Mouse (Mus musculus): ENCODE results near the gene Sufu.

Sufu gene

DNA sequence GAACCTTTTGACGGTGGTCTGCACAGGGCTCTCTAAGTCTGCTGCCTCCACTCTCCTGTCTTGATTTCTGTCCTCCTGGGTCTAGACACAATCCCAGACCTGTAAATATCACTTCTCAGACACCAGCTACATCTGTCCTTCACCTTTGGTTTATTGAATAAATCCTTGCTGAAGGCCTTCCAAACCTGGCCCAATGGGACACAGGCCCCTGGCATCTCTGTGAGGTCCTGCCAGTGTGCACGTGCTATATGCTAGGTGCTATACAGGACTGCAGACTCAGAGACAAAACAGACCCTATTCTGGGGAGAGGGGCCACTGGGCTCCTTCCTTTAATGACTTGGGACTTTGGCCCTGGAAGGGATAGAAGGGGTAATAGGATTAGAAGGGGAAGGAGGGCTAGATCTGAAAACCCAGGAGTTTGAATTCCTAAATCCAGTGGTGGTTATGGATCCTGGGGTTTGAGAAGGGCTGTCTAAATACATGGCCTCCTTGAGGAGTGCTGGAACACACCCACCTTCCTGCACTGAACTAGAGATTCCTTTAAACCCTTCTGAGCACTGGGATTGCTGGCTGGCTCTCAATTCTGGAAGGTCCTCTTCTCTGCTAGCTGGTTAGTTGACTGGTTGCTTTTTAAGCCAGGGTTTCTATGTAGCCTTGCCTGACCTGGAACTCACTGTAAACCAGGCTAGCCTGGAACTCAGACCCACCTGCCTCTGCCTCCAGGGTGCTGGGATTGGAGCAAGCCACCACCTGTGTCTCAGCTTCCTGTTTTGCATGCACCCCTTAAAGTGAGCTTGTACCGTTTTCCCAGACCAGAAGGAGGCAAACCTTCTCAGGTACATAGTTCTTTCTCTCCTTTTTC is 120.2 kb downstream of the Sufu start:
- no peak for DNase-seq (ENCODE audit: low read depth, low spot score)

DNA sequence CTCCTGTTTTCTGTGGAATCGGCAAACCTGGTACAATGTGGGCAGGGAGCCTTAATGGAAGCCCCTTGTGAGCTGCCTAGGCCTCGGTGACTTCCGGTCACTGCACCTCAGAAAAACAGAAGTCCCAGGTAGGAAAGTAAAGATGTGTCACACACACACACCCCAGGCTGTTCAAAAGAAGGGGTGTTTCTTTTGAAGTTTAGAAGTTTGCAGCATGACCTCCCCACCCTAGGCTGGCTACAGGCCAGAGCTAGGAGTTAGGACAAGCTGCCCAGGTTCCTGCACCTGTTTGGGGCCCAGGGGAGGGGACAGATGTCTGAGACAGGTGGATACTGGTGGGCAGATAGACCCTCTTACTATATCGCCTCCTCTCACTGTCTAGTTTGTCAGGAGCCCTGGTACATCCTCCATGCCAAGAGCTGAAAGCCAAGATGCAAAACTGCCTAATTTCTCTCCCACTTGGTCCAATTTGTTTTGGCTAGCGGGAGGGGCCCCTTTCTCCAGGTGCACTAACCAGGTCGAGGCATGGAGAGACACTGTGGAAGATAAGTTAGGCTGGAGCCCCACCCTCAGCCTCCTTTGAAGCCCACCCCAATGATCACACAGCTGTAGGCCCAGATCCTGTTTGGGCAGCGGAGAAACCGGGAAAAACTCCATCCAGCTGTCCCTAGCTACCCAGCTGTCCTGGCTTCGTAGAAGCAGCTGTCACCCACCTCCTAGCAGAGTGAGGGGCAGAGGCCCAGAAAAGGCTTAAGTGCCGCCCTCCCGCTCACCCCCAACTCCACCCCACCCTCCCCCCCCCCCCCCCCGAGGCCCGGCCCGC is 121.0 kb downstream of the Sufu start:
- no peak for DNase-seq (ENCODE audit: low read depth, low spot score)

DNA sequence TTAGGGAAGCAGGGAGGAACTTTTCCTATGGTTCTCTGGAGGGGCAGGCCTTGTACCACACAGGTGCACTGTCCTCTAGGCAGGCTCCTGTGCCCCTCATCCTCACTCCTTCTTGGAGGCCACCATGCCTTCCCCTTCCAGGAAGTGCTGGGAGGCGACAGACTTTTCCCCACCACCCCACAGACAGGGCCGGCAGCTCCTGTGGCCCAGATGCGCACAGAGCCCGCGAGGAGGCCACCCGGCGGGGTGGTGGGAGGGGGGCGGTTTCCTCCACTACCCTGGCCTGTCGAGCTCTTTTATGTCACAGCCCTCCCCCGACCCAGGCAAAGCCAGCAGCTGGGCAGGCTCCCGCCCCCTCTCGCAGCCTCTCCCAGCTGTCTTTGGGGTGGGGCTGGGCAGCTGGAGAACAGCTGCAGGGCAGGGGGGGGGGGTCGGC is 121.7 kb downstream of the Sufu start:
- no peak for DNase-seq (ENCODE audit: low read depth, low spot score)

DNA sequence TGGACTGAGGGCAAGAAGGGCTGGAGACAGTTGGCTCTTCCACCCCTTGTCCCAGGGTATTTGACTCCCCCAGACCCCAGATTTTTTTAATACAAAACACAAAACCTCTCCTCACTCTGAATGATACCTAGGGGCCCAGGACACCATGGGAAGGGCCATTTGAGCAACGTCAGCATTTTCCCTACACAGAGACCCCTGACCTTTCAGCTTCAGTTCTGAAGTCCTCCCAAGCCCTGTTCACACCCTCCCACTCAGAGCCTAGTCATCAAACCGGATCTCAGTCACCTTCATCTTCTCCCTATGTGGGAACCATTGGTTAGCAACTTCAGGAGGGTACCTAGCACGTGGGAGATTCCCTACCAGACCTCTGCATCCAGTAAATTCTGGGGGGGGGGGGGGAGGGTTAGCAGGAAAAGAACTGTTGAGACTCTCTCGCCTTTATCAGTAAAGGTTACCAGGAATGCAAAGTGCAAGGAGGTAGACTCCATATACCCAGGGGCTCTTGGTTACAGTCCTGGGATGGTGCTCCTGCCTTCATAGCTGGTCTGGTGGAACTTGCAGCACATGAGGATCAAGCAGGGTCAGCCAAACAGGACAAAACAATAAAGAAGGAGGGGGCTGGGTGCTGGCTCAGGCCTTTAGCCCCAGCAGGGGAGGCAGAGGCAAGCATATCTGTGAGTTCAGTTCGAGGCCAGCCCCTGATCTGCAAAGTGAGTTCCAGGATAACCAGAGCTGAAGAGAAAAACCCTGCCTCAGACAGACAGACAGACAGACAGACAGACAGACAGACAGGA is 122.3 kb downstream of the Sufu start:
- no peak for DNase-seq (ENCODE audit: low read depth, low spot score)

DNA sequence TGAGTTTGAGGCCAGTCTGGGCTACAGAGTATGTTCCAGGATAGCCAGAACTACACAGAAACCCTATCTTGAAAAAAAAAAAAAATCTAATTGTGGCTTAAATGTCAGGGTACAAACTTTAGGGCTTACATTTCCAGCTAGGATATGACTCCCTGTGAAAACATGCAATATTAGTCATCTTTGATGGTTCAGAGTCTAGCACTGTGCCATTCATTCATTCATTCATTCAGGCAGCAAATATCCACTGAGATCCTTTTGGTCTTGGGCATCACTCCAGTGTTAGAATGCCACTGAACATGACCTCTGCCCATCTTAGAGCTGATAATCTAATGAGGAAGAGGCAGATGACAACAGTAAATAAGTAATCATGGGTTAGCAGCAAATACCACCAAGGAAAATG is 125.0 kb downstream of the Sufu start:
- DNase-seq (ENCODE audit: low read depth, low spot score) = no peak

DNA sequence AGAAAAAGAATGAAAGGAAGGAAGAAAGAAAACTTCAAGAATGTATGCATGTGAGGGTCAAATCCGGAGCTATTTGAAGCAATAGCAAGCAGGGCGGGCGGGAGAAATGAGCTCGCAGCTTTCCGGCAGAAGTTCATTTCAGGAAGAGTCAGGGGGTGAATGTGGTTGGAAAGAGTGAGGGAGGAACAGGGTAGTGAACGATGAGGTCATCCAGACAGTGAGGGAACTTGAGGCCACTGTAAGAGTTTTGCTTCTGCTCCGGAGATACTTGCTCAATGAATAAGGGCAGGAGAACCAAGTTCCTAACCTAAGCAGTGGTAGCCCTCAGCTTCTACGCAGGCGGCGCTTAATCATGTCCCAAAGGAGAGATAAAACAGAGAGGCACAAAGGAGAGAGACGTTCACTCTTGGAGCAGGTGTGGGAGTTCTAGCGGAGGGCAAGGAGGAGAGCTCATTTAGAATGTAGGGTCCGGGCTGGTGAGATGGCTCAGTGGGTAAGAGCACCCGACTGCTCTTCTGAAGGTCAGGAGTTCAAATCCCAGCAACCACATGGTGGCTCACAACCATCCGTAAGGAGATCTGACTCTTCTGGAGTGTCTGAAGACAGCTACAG is 125.8 kb downstream of the Sufu start:
- no peak for DNase-seq (ENCODE audit: low read depth, low spot score)

DNA sequence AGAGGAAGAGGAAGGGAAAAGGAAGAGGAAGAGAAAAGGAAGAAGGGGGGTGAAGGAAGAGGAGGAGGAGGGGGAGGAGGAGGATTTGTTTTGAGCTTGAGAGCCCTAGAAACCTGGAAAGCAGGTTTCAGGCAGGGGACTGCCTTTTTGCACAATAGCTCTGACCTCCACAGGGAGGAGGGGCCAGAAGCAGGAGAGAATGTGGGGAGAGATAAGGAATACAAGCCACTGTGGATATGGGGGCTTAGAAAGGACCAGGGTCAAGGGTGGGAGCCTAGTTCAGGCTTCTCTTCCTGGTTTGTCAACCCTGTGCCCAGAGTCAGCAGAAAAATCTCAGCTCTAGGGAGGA is 126.4 kb downstream of the Sufu start:
- DNase-seq (ENCODE audit: low read depth, low spot score) = no peak

DNA sequence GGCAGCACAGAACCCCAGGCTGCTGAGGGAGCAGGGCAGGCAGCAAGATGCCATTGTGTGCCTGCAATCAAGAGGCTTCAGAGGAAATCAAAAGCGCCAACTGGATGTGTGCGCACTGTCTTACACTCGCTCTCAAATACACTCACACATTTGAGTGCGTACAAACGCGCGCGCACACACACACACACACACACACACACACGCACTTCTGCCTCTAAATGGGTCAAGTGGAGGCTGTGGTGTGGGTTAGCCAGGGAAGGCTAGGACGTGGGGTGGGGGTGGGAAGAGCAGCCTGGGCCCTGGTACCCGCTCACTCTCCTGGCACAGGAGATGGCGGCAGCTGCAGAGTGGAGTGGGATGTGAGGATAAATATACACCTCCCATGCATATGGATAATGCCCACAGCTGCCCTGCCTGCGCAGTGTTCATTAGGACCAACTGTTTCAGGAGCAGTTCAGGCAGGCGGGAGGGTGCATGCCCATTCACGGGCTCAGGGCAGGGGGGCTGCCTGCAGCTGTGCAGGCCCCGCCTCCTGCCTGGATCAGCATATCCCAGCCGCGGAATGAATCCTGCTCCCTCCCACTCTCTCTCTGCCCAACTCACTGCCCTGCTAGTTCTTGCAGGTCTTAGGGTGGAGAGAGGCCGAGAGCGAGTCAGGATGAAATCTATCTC is 126.9 kb downstream of the Sufu start:
- DNase-seq (ENCODE audit: low read depth, low spot score) = no peak

DNA sequence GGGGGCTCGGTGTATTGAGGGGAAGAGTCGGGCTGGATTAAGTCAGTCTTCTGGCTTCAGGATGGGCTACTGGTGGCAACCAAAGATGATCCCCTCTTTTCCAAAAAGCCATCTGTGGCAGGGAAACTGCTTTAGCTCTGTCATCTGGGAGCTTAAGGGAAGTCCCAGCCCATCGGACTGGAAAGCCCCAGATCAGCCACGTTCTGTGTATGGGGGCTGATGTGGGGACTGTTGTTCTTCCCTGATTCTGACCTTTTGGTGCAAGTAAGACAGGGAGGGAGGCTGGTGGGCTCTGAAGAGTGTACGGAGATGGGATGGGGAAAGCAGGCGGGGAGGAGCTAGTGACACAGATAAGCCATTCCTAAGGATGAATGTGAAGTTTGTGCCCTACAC is 127.5 kb downstream of the Sufu start:
- no peak for DNase-seq (ENCODE audit: low read depth, low spot score)

DNA sequence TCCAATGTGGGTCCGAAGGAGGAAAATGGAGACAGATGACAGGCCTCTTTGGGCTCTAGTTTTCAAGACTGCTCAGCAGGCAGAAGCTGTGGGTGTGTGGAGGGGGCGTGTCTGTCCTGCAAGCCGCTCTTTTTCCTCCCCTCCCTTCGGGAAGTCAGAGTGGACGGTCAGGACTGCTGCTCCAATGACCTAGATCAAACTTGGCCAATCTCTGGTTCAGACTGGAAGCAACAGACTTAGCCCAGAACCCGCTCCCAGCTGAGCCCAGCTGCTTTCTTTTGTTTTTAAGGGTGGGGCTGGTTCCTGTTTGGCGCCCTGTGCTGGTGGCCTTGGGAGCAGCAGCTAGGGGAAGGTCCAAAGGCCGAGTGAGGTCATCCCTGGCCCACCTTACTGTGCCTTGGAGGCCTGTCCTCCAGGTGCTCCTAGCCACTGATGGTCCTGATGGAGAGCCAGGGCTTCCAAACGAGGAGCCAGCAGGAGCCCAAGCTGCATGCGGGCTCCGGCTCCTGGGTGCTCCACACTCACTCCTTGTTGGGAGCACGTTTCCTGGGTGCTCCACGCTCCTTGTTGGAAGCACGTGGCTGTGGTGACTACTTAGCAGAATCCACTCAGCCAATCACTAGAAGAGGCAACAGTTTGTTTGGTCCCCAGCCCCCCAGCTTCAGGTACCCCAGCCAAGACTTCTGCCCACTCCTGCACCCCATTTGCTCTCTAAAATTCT is 128.1 kb downstream of the Sufu start:
- no peak for DNase-seq (ENCODE audit: low read depth, low spot score)

DNA sequence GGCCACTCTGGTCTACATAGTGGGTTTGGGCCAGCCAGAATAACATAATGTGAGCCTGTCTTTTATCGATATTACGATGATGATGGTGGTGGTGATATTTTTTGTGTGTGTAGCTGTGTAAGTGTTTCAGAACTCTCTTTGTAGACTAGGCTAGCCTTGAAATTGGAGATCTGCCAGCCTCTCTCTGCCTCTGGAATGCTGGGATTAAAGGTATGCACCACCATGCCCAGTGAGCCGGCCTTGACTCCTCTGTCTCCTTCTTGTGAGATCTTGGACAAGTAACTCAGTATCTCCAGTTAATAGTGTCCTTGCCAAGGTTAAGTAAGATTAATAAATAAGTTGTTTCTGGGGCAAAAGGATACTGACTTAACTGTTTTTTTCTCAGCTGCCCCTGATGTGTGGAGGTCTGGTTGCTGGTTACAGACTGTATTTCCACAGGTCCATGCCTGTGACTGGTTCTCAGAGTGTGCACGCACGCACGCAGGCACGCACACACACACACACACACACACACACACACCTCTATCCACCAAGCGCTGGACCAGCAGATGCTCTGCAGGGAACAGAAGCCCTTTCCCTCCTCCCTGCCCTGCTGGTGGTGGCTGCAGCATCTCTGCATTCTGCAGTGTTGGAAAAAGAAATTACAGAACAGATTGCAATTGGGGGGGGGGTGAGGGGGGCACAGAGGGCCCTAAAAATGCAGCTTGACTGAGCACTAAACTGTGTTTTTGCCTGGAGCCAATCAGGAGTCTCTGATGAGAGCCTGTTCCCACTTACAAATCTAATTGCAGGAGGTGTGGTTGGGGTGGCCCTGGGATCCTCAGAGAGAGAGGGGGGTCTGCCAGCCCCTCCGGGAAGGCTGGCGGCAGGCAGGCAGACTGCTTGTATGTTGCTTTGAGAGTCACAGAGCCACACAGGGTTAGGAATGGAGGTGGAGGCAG is 129.3 kb downstream of the Sufu start:
- DNase-seq (ENCODE audit: low read depth, low spot score) = no peak

DNA sequence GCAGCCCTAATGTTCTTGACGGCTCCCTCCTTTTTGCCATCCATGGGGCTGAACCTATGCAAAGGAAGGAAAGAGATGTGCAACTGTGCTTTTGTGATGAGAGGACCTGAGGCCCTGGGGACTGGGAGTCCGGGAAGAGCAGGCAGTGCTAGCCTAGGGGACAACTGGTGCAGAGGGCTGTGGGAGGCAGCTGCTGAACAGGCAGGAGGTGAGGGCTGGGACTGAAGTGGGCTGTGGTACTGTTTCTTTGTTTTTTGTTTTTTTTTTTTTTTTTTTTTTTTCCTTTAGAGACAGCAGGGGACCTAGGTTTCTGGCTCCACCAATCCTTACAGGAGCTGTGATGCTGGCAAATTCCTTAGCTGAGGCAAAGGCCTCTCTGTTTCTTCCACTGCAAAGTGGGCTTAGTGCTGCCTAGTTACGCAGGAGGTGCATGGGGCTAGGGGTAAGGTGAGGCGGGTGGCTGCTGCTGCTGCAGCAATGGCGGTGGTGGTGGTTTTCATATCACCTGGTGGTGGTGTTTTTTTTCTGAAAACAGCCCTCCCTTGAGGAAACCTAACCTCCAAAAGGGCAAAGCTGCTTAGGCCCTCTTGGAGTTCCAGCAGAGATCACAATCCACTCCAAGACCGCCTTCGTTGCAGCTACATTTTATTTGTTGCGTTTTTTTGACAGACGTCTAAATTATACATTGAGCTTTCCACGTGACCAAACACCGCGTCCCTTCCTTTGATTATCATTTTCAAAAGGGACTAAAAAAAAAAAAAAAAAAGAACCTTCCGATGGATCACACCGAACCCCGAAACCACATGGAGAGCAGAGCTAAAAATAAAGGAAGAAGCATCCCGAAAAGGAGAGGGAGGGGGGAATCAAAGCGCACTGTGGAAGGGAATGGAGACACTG is 131.2 kb downstream of the Sufu start:
- DNase-seq (ENCODE audit: low read depth, low spot score) = no peak

DNA sequence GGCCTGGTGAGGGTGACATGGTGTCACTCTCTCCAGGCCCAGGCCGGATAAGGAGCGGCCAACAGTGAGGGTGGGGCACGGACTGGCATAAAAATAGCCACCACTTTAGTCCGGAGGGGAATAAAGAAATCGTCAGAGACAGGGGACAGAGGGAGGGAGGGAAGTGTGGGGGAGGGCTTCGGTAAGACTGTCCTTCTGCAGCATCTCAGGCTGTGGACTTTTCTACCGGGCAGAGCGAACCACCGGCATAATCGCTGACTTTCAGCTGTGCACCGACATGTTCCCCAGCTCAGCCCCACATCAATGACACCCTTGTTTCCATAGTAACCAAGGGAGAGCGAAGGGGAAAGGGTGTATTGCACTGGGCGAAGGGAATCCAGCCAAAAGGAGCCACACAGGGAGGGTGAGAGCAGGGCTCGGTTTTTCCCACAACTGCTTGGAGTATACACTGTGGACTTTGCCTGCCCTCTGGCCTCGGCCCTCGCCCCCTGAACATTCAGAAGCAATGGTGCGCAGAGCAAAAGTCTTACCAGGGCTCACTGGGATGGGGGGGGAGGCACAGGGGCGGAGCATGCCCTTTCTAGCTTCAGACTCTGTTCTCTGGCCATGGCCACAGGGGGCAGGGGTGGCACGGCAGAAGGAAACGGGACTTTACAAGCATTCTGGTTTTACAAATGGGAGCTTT is 132.0 kb downstream of the Sufu start:
- DNase-seq (ENCODE audit: low read depth, low spot score) = no peak

DNA sequence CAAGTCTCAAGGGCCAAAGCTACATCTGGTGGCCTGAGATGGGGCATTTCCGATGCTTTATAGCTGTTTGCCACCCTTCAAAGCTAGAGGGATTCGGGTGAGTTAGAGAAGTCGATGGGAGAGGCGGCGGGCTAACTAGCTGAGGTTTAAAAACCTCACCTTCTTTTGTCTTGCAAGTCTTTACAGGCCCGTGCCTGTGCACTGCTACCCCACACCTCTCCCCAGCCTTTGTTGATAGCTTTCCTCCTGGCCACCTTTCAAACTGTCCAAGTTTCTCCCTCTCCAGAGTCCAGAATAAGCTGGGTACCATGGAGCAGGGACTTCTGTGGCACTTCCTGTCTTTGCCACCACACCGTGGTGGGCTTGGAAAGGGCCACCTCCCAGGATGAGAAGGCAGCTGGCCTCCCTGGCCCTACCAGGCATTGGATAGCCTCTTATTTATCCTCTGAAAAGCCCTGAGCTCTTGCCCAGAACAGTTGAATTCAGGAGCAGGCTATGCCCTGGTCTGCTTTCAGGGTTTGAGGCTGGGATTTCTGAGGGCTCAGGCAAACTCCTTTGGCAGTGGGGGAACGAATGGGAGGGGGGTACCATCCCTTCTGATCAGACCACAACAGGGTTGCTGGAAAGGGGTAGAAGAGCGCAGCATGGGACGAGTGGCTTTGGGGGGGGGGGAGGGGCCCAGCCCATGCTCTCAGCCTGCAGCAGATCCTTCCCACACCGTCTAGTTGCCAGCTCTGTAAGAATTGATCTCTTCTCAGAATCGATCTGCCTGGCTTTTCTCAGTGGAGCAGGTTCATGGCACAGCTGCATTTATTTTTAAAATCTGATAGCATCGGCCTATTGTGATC is 133.1 kb downstream of the Sufu start:
- no peak for DNase-seq (ENCODE audit: low read depth, low spot score)

DNA sequence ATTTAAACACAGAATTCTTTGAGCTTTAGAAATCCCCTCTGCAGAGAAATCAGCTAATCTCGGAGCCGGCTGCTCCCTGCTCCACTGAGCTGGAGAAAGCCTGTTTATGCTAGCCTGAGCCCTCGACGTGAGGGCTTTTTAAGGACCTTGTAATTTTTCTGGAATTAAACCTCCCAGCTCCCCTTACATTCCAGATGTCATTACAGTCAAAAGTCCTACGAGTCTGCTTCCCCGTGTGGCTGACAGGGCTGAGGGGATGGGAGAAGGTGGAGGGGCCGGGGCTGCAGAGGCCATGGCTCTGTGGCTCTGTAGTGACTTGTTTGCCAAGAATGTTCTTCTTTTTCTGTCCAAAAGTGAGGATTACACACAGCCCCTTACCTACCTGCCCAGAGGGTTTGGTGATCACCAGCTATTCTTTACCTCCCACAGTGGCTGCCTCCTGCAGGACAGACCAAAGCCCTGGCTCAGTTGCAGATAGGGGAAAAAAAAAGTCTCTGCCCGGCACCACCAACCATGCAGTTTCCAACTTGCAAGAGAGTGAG is 133.8 kb downstream of the Sufu start:
- DNase-seq (ENCODE audit: low read depth, low spot score) = no peak
